Mouse (Mus musculus) monocyte, adult 5-6 weeks (primary cell): ENCODE data around the gene Neurog3. TPM values are rescaled to one million over a fixed set of nuclear protein-coding genes. Genes with fewer than 3 reads are reported as not detected.

Experiments
- total RNA-seq: library from RNA; stranded (forward); fragments of 200-1000, 200-491, 200-594 nt; gene quantifications from 3 replicates; pipeline ENCODE4 v1.2.3, GENCODE M21; 2017

Gene Neurog3
- total RNA-seq, 1 experiment from 2014 or later: not detected

Other genes with a start within 250 kb of the Neurog3 start
- not detected in 3 replicates for gene Col13a1, start 154.0 kb upstream of the Neurog3 start, total RNA-seq
- 0.86 TPM in 1 of 3 replicates, not detected in the others for gene Fam241b, start 10.8 kb downstream of the Neurog3 start, total RNA-seq
- 0.32 to 0.49 TPM (median 0.38 TPM) in 3 replicates for gene Tspan15, start 98.2 kb downstream of the Neurog3 start, total RNA-seq
- not detected in 3 replicates for gene Tacr2, start 119.3 kb downstream of the Neurog3 start, total RNA-seq
- 33.1 to 66.9 TPM (median 39.5 TPM) in 3 replicates for gene Hk1, start 246.8 kb downstream of the Neurog3 start, total RNA-seq